17 mouse cellular contexts compared by ENCODE assay signal in genomic region chr6:48435111-48435510, GRCm38 (mm10). TPM values are rescaled to one million over a fixed set of nuclear protein-coding genes. Genes with fewer than 3 reads are reported as not detected.
DNase-seq lines count a peak whose midpoint lies in the region; ATAC-seq lines count a peak whose summit lies in the region.
"Had no signal": no experiment of that assay in that cellular context is flagged by ENCODE, and none has a peak within 500 bp of the region (broad histone marks: within the 10 kb centered on the region; RNA-seq: fewer than 3 reads in every experiment).

No protein-coding gene starts in this region.

- no peaks in the 10 kb centered on the region; the same call in 1 of the 2 replicates for H3K4me1 ChIP-seq in liver, embryonic 16.5 days (ENCODE audit: control insufficient read depth, low read depth, low read length)
- H3K4me1 ChIP-seq in stomach, embryonic 16.5 days (ENCODE audit: control insufficient read depth, insufficient read depth, low read length), result peaks cover 33% of the 10 kb centered on the region
- peaks cover 24% of the 10 kb centered on the region for H3K4me1 ChIP-seq in hindbrain, embryonic 12.5 days

- H3K9ac ChIP-seq in liver, embryonic 16.5 days (ENCODE audit: low read depth, low read length), result no peak overlapping the region
- peak overlapping the region; percentile 36; the same call in 1 of the 2 replicates for H3K9ac ChIP-seq in stomach, embryonic 16.5 days (ENCODE audit: low read length)
- H3K9ac ChIP-seq in hindbrain, embryonic 12.5 days, result no peak overlapping the region
- H3K9ac ChIP-seq: forebrain, embryonic 13.5 days; heart, embryonic 15.5 days; hindbrain, embryonic 15.5 days; limb, embryonic 15.5 days; lung, embryonic 14.5 days had no signal

- WGBS in liver, embryonic 16.5 days (ENCODE audit: insufficient replicate concordance), result 53% methylated on average over 5 of the region's 5 CpGs
- WGBS in stomach, embryonic 16.5 days, result 45% methylated on average over 5 of the region's 5 CpGs
- 55% methylated on average over 5 of the region's 5 CpGs for WGBS in hindbrain, embryonic 12.5 days

- H3K4me3 ChIP-seq in liver, embryonic 16.5 days (ENCODE audit: low read depth, low read length), result no peak overlapping the region
- H3K4me3 ChIP-seq in stomach, embryonic 16.5 days (replicated peaks; ENCODE audit: low read length), result no peak overlapping the region
- no peak overlapping the region for H3K4me3 ChIP-seq in hindbrain, embryonic 12.5 days
- H3K4me3 ChIP-seq: forebrain, embryonic 13.5 days; heart, embryonic 15.5 days; hindbrain, embryonic 15.5 days; limb, embryonic 15.5 days had no signal

- H3K9me3 ChIP-seq in liver, embryonic 16.5 days (replicated peaks; ENCODE audit: control insufficient read depth, low read length), result no peaks in the 10 kb centered on the region
- no peaks in the 10 kb centered on the region for H3K9me3 ChIP-seq in stomach, embryonic 16.5 days (replicated peaks; ENCODE audit: control insufficient read depth, low read length)
- H3K9me3 ChIP-seq in hindbrain, embryonic 12.5 days (replicated peaks), result no peaks in the 10 kb centered on the region
- H3K9me3 ChIP-seq: forebrain, embryonic 13.5 days; heart, embryonic 15.5 days; hindbrain, embryonic 15.5 days; limb, embryonic 15.5 days had no signal

- H3K4me2 ChIP-seq in liver, embryonic 16.5 days (ENCODE audit: low read depth, low read length), result no peak overlapping the region
- H3K4me2 ChIP-seq in stomach, embryonic 16.5 days (ENCODE audit: low read depth, low read length), result no peak overlapping the region
- no peak overlapping the region for H3K4me2 ChIP-seq in hindbrain, embryonic 12.5 days (replicated peaks)
- H3K4me2 ChIP-seq: forebrain, embryonic 13.5 days; heart, embryonic 15.5 days; hindbrain, embryonic 15.5 days; limb, embryonic 15.5 days; lung, embryonic 14.5 days had no signal

- no peaks in the 10 kb centered on the region for H3K27me3 ChIP-seq in liver, embryonic 16.5 days (ENCODE audit: control insufficient read depth, insufficient read depth, low read depth, low read length)
- H3K27me3 ChIP-seq in stomach, embryonic 16.5 days (ENCODE audit: control insufficient read depth, insufficient read depth, low read length), result no peaks in the 10 kb centered on the region
- H3K27me3 ChIP-seq in hindbrain, embryonic 12.5 days, result peaks cover 39% of the 10 kb centered on the region

- H3K27ac ChIP-seq in liver, embryonic 16.5 days (ENCODE audit: low read length), result no peak overlapping the region
- H3K27ac ChIP-seq in stomach, embryonic 16.5 days (ENCODE audit: low read length), result peak overlapping the region; percentile 8
- no peak overlapping the region for H3K27ac ChIP-seq in hindbrain, embryonic 12.5 days
- H3K27ac ChIP-seq: forebrain, embryonic 13.5 days; heart, embryonic 15.5 days; hindbrain, embryonic 15.5 days; limb, embryonic 15.5 days had no signal

- peaks cover 7% of the 10 kb centered on the region for H3K36me3 ChIP-seq in liver, embryonic 16.5 days (ENCODE audit: control insufficient read depth, insufficient read depth)
- peaks cover 16% of the 10 kb centered on the region for H3K36me3 ChIP-seq in stomach, embryonic 16.5 days (ENCODE audit: control insufficient read depth, insufficient read depth, low read length)
- H3K36me3 ChIP-seq in hindbrain, embryonic 12.5 days, result peaks cover 17% of the 10 kb centered on the region; the same call in 1 of the 2 replicates

- DNase-seq in liver, result no peak
- DNase-seq in kidney, adult 8-10 months, result peak; percentile 77 to 90
- DNase-seq in kidney, postnatal 10 days, result peak; percentile 65
- DNase-seq in urinary bladder, adult 2 months (ENCODE audit: low spot score), result no peak
- DNase-seq: adrenal gland, adult 8-10 months; heart, postnatal 4 days; left cerebral cortex, postnatal 4 days; lung, embryonic 14.5 days; midbrain, embryonic 14.5 days; thymus, adult 2 months had no signal

- ATAC-seq in liver, embryonic 16.5 days (ENCODE audit: low read depth), result 0 out of 2 replicates have a peak, but pooled peaks have one; percentile 9
- no peak for ATAC-seq in stomach, embryonic 16.5 days (ENCODE audit: insufficient read depth, low FRiP score)
- ATAC-seq in hindbrain, embryonic 12.5 days (ENCODE audit: low FRiP score), result no peak
- ATAC-seq: forebrain, embryonic 13.5 days had no signal

RNA-seq across cellular contexts. Expression of gene Zfp467, which starts 10.5 kb away (rescaled TPM):
- polyA plus RNA-seq in liver, embryonic 16.5 days (2015; fragmentation: Nextera tagmentation; extraction: Ambion mirVana), result 2.8 and 3.3 TPM in 2 replicates
- 24.1 and 24.4 TPM in 2 replicates for polyA plus RNA-seq in stomach, embryonic 16.5 days (2015; fragmentation: Nextera tagmentation; extraction: Ambion mirVana)
- 55.6 and 64.6 TPM in 2 replicates for polyA plus RNA-seq in urinary bladder, adult 2 months (2012; rRNA removed)
- polyA plus RNA-seq in hindbrain, embryonic 12.5 days (2016; fragmentation: Nextera tagmentation; extraction: Ambion mirVana), result 21.2 and 22.2 TPM in 2 replicates

RNA-seq across cellular contexts. Expression of gene Sspo, which starts 12.9 kb away (rescaled TPM):
- 0.01 and 0.06 TPM in 2 replicates for polyA plus RNA-seq in liver, embryonic 16.5 days (2015; fragmentation: Nextera tagmentation; extraction: Ambion mirVana)
- 0.14 and 0.89 TPM in 2 replicates for polyA plus RNA-seq in stomach, embryonic 16.5 days (2015; fragmentation: Nextera tagmentation; extraction: Ambion mirVana)
- 1.5 and 1.8 TPM in 2 replicates for polyA plus RNA-seq in urinary bladder, adult 2 months (2012; rRNA removed)
- 0.34 and 0.40 TPM in 2 replicates for polyA plus RNA-seq in hindbrain, embryonic 12.5 days (2016; fragmentation: Nextera tagmentation; extraction: Ambion mirVana)

RNA-seq across cellular contexts. Expression of gene Krba1, which starts 39.7 kb away (rescaled TPM):
- 1.7 and 1.9 TPM in 2 replicates for polyA plus RNA-seq in liver, embryonic 16.5 days (2015; fragmentation: Nextera tagmentation; extraction: Ambion mirVana)
- polyA plus RNA-seq in stomach, embryonic 16.5 days (2015; fragmentation: Nextera tagmentation; extraction: Ambion mirVana), result 16.2 and 16.8 TPM in 2 replicates
- polyA plus RNA-seq in urinary bladder, adult 2 months (2012; rRNA removed), result 21.3 and 21.9 TPM in 2 replicates
- 29.9 and 32.4 TPM in 2 replicates for polyA plus RNA-seq in hindbrain, embryonic 12.5 days (2016; fragmentation: Nextera tagmentation; extraction: Ambion mirVana)

Comparison
In these comparisons a context has a peak if more than half of its experiments do, and no peak if none do; other contexts are left out.
1. DNase-seq: peak in kidney, adult 8-10 months (2 of 2) and kidney, postnatal 10 days (single experiment); none in liver (single experiment) and urinary bladder, adult 2 months (single experiment).